Mouse (Mus musculus) liver, postnatal 0 days (tissue): ENCODE measurements around the gene Ttc21a. TPM values are rescaled to one million over a fixed set of nuclear protein-coding genes. Genes with fewer than 3 reads are reported as not detected.

Experiments
- ATAC-seq: fragments of 200-750 bp; cut with Nextera tagmentation; 2 replicates; pipeline ENCODE4 v1.8.0; 2017; ENCODE audit warnings: mild to moderate bottlenecking, moderate library complexity
- DNase-seq: peaks from one replicate; pipeline ENCODE4 v3.0.0-alpha.2; 2016
- H3K27ac ChIP-seq: fragments of 300-500 bp; sonication (generic); 2 replicates; pipeline ENCODE4 v1.5.1; 2014; ENCODE audit warnings: antibody characterized with exemption, moderate library complexity, mild to moderate bottlenecking, low read depth
- H3K27me3 ChIP-seq: fragments of 300-500 bp; sonication (generic); 2 replicates; pipeline ENCODE4 v1.6.1; 2014; ENCODE audit warnings: low read length, control low read depth, mixed read lengths; ENCODE audit not compliant: insufficient read depth
- H3K36me3 ChIP-seq: fragments of 300-500 bp; sonication (generic); replicated peaks from 2 replicates; pipeline ENCODE4 v1.6.1; 2014; ENCODE audit warnings: mild to moderate bottlenecking, control low read depth, low read length, moderate library complexity, mixed read lengths; ENCODE audit not compliant: insufficient read depth
- H3K4me1 ChIP-seq: fragments of 300-500 bp; sonication (generic); 2 replicates; pipeline ENCODE4 v1.6.1; 2014; ENCODE audit warnings: antibody characterized with exemption, mild to moderate bottlenecking, control low read depth; ENCODE audit not compliant: insufficient read depth
- H3K4me2 ChIP-seq: fragments of 300-500 bp; sonication (generic); 2 replicates; pipeline ENCODE4 v1.6.1; 2014; ENCODE audit warnings: low read depth, mild to moderate bottlenecking, low read length, moderate library complexity, mixed read lengths
- H3K4me3 ChIP-seq: fragments of 300-500 bp; sonication (generic); 2 replicates; pipeline ENCODE4 v1.5.1; 2014; ENCODE audit warnings: low read depth, low read length
- H3K9ac ChIP-seq: fragments of 300-500 bp; sonication (generic); replicated peaks from 2 replicates; pipeline ENCODE4 v1.6.1; 2014; ENCODE audit warnings: mild to moderate bottlenecking, moderate library complexity
- H3K9me3 ChIP-seq: fragments of 300-500 bp; sonication (generic); 2 replicates; pipeline ENCODE4 v1.6.1; 2016; ENCODE audit warnings: mild to moderate bottlenecking, control low read depth, low read length, mixed read lengths
- CTCF ChIP-seq: sonication (generic); IDR thresholded peaks from 2 replicates; pipeline ENCODE4 v1.5.1; 2016; ENCODE audit warnings: antibody characterized with exemption, low read depth
- EP300 ChIP-seq: IDR thresholded peaks from 2 replicates; pipeline ENCODE4 v1.6.1; 2016; ENCODE audit warnings: antibody characterized with exemption, low read depth, mild to moderate bottlenecking
- WGBS: fragments of 180-500 bp; shearing (Covaris S2); extraction: QIAGEN DNeasy Blood & Tissue Kit; methylation state at CpG from one replicate; pipeline ENCODE4 v1.1.7; 2014; ENCODE audit not compliant: insufficient replicate concordance; 5-methylcytosine and 5-hydroxymethylcytosine counted together
- polyA plus RNA-seq: library from polyadenylated mRNA; unstranded; fragments of >200 nt; fragmentation: Nextera tagmentation; extraction: Ambion mirVana; gene quantifications from 2 replicates; pipeline ENCODE4 v1.2.1, GENCODE M21; 2015

The Ttc21a gene
- polyA plus RNA-seq, 1 experiment from 2014 or later: 0.22 TPM

GRCm38 (mm10) chr9:119933675-119934074, 3.7 kb upstream of the Ttc21a start:
- H3K4me3 ChIP-seq: no peak overlapping the region
- peaks cover 13% of the 10 kb centered on the region for H3K4me1 ChIP-seq
- peak overlapping the region; percentile 73 for H3K27ac ChIP-seq
- H3K9ac ChIP-seq: 0 out of 2 replicates have a peak overlapping the region, but pooled peaks have one; percentile 4
- H3K36me3 ChIP-seq: peaks cover 31% of the 10 kb centered on the region
- WGBS: 77% methylated on average over 6 of the region's 6 CpGs
- DNase-seq (no peak), ATAC-seq (peak; percentile 25)
- H3K9me3 ChIP-seq: no peaks in the 10 kb centered on the region
- no peak overlapping the region for H3K4me2 ChIP-seq
- TF ChIP-seq EP300 (no peak), CTCF (no peak)
- no peaks in the 10 kb centered on the region for H3K27me3 ChIP-seq

DNA sequence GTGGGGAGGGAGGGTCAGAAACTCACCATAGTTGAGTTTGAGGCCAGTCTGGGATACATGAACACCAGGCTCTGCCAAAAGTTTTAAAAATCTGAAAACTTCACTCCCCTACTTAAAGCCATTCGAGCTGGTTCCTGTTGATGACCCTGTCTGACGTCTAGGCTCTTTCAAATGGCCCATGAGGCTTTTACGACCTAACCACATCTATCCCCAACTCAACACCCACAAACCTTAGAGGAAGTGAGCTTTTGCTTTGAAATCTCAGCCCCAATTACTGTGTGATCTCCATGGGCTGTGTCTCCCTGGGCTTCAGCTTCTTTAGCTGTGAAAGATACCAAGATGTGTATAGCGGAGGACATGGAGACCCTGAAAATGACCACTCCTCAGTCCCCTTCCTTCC, 1.1 kb downstream of the Ttc21a start:
- 42% methylated on average over 4 of the region's 4 CpGs for WGBS
- Histone ChIP-seq H3K4me2 (no peak overlapping the region), H3K4me3 (no peak overlapping the region), H3K36me3 (no peaks in the 10 kb centered on the region), H3K27ac (no peak overlapping the region), H3K27me3 (no peaks in the 10 kb centered on the region), H3K4me1 (peaks cover 14% of the 10 kb centered on the region), H3K9me3 (no peaks in the 10 kb centered on the region), H3K9ac (no peak overlapping the region)
- no peak for DNase-seq
- no peak for ATAC-seq
- TF ChIP-seq EP300 (no peak), CTCF (no peak)

DNA sequence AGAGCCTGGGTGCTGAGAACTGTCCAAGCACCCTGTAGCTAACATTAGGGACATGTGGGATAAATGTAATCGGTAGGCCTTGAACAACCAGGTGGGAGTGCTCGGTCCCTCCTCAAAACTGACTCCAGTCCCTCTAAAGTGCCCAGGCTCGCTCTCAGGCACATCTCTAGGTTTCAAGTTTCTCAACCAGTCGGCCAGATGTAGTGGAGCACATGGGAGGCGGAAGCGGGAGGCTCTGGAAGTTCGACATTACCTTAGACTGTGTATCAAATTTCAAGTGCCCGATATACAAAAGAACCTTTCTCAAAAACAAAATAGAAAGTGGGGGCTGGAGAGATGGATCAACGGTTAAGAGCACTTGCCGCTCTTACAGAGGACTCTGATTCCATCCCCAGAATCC, 2.2 kb downstream of the Ttc21a start:
- Histone ChIP-seq H3K36me3 (no peaks in the 10 kb centered on the region), H3K4me2 (no peak overlapping the region), H3K4me1 (peaks cover 12% of the 10 kb centered on the region), H3K9me3 (no peaks in the 10 kb centered on the region), H3K27me3 (no peaks in the 10 kb centered on the region), H3K4me3 (no peak overlapping the region), H3K9ac (no peak overlapping the region), H3K27ac (no peak overlapping the region)
- ATAC-seq (no peak), DNase-seq (no peak)
- WGBS: 82% methylated on average over 10 of the region's 10 CpGs
- TF ChIP-seq EP300: no peak
- TF ChIP-seq CTCF: no peak

DNA sequence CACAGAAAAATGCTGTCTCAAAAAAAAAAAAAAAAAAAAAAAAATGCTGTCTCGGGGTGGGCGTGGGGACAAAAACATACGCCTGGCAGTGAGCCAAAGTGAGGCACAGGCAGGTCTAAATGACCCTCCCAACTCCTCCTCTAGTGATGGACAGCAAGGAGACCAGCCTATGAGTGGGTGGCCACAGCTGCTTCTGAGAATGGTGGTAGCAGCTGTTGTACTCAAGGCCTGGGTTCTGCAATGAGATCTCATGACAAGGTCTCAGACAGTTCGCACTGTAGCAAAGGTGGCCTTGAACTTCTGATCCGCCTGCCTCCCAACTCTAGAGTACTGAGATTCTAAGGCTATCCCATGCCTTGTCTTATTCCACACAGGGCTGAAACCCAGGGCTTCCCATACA, 4.0 kb downstream of the Ttc21a start:
- Histone ChIP-seq H3K4me1 (peaks cover 10% of the 10 kb centered on the region), H3K9me3 (no peaks in the 10 kb centered on the region), H3K36me3 (no peaks in the 10 kb centered on the region), H3K27me3 (no peaks in the 10 kb centered on the region), H3K27ac (no peak overlapping the region), H3K4me2 (no peak overlapping the region), H3K4me3 (no peak overlapping the region), H3K9ac (no peak overlapping the region)
- TF ChIP-seq CTCF (no peak), EP300 (no peak)
- DNase-seq: no peak
- no peak for ATAC-seq
- WGBS: 70% methylated on average over 5 of the region's 5 CpGs

GRCm38 (mm10) chr9:119941861-119942260, 4.5 kb downstream of the Ttc21a start:
- Histone ChIP-seq H3K27me3 (no peaks in the 10 kb centered on the region), H3K36me3 (no peaks in the 10 kb centered on the region), H3K4me1 (peaks cover 9% of the 10 kb centered on the region), H3K4me2 (no peak overlapping the region), H3K9ac (no peak overlapping the region), H3K9me3 (no peaks in the 10 kb centered on the region), H3K4me3 (no peak overlapping the region), H3K27ac (no peak overlapping the region)
- ATAC-seq: no peak
- 87% methylated on average over 14 of the region's 14 CpGs for WGBS
- DNase-seq: no peak
- TF ChIP-seq EP300 (no peak), CTCF (no peak)

DNA sequence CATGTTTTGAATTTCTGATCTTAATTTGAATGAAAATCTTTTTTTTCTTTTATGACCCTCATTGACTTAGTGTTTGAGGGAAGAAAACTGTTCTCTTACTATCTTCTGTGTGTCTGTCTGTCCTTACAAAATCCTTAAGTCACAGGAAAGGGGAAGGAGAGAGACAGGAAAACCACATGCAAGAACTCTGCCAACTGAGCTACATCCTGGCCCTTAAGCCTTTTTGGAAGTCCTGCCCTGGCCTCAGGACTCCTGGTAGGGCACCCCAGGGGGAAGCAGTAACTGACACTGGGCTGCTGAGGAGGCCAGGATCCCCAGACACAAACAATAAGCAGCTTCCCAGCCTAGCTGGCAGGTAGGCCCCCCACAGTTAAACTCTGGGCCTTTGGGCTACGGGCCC, 5.9 kb downstream of the Ttc21a start:
- no peak for ATAC-seq
- H3K27ac ChIP-seq: peak overlapping the region; percentile 40
- WGBS: 65% methylated on average over 1 of the region's 1 CpGs

More for the DNA sequence above, 5.9 kb downstream of the Ttc21a start:
- no peaks in the 10 kb centered on the region for H3K36me3 ChIP-seq
- H3K4me2 ChIP-seq: no peak overlapping the region
- no peaks in the 10 kb centered on the region for H3K9me3 ChIP-seq
- H3K4me3 ChIP-seq: no peak overlapping the region
- TF ChIP-seq CTCF: no peak
- no peak for TF ChIP-seq EP300
- DNase-seq: no peak
- H3K4me1 ChIP-seq: peaks cover 3% of the 10 kb centered on the region; the same call in 1 of the 2 replicates
- H3K9ac ChIP-seq: no peak overlapping the region
- H3K27me3 ChIP-seq: no peaks in the 10 kb centered on the region
